Mouse (Mus musculus) kidney, adult 18-20 months (tissue): ENCODE data around the gene Snapc5.

Experiments used
- DNase-seq: peaks from one replicate; pipeline ENCODE4 v3.0.0; 2021

The Snapc5 gene

GRCm38 (mm10) chr9:64202331-64202730, 23.3 kb downstream of the Snapc5 start:
- no peak for DNase-seq

GRCm38 (mm10) chr9:64202866-64203265, 23.8 kb downstream of the Snapc5 start:
- no peak for DNase-seq

GRCm38 (mm10) chr9:64207509-64208084, 28.5 kb downstream of the Snapc5 start:
- DNase-seq, result no peak

GRCm38 (mm10) chr9:64214452-64214851, 35.4 kb downstream of the Snapc5 start:
- no peak for DNase-seq

- no peak for DNase-seq
Observed at GRCm38 (mm10) chr9:64216090-64216489, 37.0 kb downstream of the Snapc5 start.

- no peak for DNase-seq
Observed at GRCm38 (mm10) chr9:64216641-64217040, 37.6 kb downstream of the Snapc5 start.

GRCm38 (mm10) chr9:64217887-64218286, 38.8 kb downstream of the Snapc5 start:
- DNase-seq, result no peak

GRCm38 (mm10) chr9:64219305-64219704, 40.2 kb downstream of the Snapc5 start:
- no peak for DNase-seq

GRCm38 (mm10) chr9:64219772-64220420, 40.8 kb downstream of the Snapc5 start:
- DNase-seq, result no peak

- DNase-seq, result no peak
Observed at GRCm38 (mm10) chr9:64220603-64221002, 41.5 kb downstream of the Snapc5 start.

- no peak for DNase-seq
Observed at GRCm38 (mm10) chr9:64221480-64221879, 42.4 kb downstream of the Snapc5 start.

- DNase-seq, result no peak
Observed at GRCm38 (mm10) chr9:64222098-64222497, 43.0 kb downstream of the Snapc5 start.

- DNase-seq, result no peak
Observed at GRCm38 (mm10) chr9:64225805-64226204, 46.7 kb downstream of the Snapc5 start.

- no peak for DNase-seq
Observed at GRCm38 (mm10) chr9:64227736-64228135, 48.7 kb downstream of the Snapc5 start.

GRCm38 (mm10) chr9:64228972-64229371, 49.9 kb downstream of the Snapc5 start:
- DNase-seq, result no peak

GRCm38 (mm10) chr9:64231171-64231570, 52.1 kb downstream of the Snapc5 start:
- DNase-seq, result peak; percentile 21

- DNase-seq, result no peak
Observed at GRCm38 (mm10) chr9:64231674-64232073, 52.6 kb downstream of the Snapc5 start.

GRCm38 (mm10) chr9:64232257-64232957, 53.3 kb downstream of the Snapc5 start:
- DNase-seq, result peak; percentile 28
